21 mouse cellular contexts compared by ENCODE assay signal in the genomic region with DNA sequence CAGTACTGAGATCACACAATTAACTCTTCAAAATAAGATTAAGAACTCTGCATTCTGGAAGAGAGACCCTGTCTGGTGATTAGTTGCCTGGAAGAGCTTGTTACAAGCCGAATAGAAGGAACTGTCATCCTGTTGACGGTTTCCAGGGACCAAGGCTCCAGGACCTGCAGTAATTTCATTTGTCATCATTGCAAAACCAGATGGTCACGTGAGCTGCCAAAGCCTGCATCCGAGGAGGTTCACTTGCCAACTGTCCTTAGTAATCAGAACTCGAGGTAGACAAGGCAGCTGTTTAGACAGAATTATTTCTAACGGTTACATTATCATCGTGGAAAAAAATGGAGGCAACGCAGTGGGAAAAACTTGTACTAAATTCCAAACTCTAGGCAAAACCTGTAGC.
DNase-seq lines count a peak whose midpoint lies in the region; TF ChIP-seq lines count a peak whose summit lies in the region.
"Had no signal": no experiment of that assay in that cellular context is flagged by ENCODE, and none has a peak within 500 bp of the region (broad histone marks: within the 10 kb centered on the region; RNA-seq: fewer than 3 reads in every experiment).

No protein-coding gene starts in this region.

- H3K9me3 ChIP-seq in heart, embryonic 10.5 days = no peaks in the 10 kb centered on the region
- H3K9me3 ChIP-seq: embryonic facial prominence, embryonic 13.5 days; heart, embryonic 12.5 days; hindbrain, embryonic 15.5 days; kidney, embryonic 15.5 days; limb, embryonic 13.5 days; lung, embryonic 15.5 days; midbrain, embryonic 12.5 days; neural tube, embryonic 12.5 days had no signal

- H3K27ac ChIP-seq in heart, embryonic 10.5 days = no peak overlapping the region
- H3K27ac ChIP-seq: embryonic facial prominence, embryonic 13.5 days; hindbrain, embryonic 15.5 days; kidney, embryonic 15.5 days; limb, embryonic 13.5 days; liver, embryonic 14.5 days; lung, embryonic 15.5 days; macrophage; midbrain, embryonic 12.5 days; neural tube, embryonic 12.5 days; stomach, postnatal 0 days had no signal

- peaks cover 21% of the 10 kb centered on the region for H3K4me1 ChIP-seq in heart, embryonic 10.5 days
- H3K4me1 ChIP-seq: hindbrain, embryonic 15.5 days; lung, embryonic 15.5 days; neural tube, embryonic 12.5 days had no signal

- TF ChIP-seq CTCF in brain, embryonic 14.5 days (IDR thresholded peaks at IDR 0.05; ENCODE audit: borderline replicate concordance, extremely low read depth, insufficient read depth, insufficient read length) = no peak

- WGBS in heart, embryonic 10.5 days = 41% methylated on average over 8 of the region's 8 CpGs

- H3K27me3 ChIP-seq in heart, embryonic 10.5 days (ENCODE audit: insufficient read depth, poor library complexity, severe bottlenecking) = no peaks in the 10 kb centered on the region
- H3K27me3 ChIP-seq: hindbrain, embryonic 15.5 days; kidney, embryonic 15.5 days; lung, embryonic 15.5 days; neural tube, embryonic 12.5 days had no signal

- no peak overlapping the region for H3K4me3 ChIP-seq in heart, embryonic 10.5 days
- H3K4me3 ChIP-seq: embryonic facial prominence, embryonic 13.5 days; heart, embryonic 12.5 days; hindbrain, embryonic 15.5 days; kidney, embryonic 15.5 days; limb, embryonic 13.5 days; lung, embryonic 15.5 days; midbrain, embryonic 12.5 days; neural tube, embryonic 12.5 days had no signal

- H3K36me3 ChIP-seq in heart, embryonic 10.5 days = no peaks in the 10 kb centered on the region
- H3K36me3 ChIP-seq: embryonic facial prominence, embryonic 13.5 days; heart, embryonic 12.5 days; hindbrain, embryonic 15.5 days; kidney, embryonic 15.5 days; limb, embryonic 13.5 days; lung, embryonic 15.5 days; midbrain, embryonic 12.5 days; neural tube, embryonic 12.5 days had no signal

- peak; percentile 37 for DNase-seq in embryo, embryonic 10 days (ENCODE audit: low spot score)
- no peak for DNase-seq in embryo, embryonic 9.5 days (ENCODE audit: extremely low spot score)
- peak; percentile 20 to 22 for DNase-seq in heart, postnatal 10 days
- no peak for DNase-seq in heart, embryonic 10.5 days (ENCODE audit: low spot score)
- peak; percentile 64 for DNase-seq in brain, embryonic 14.5 days (ENCODE audit: low read depth)
- no peak for DNase-seq in kidney, postnatal 14 days
- DNase-seq in kidney, postnatal 10 days = no peak
- DNase-seq: B cell, adult 2 months; cerebellum, postnatal 25 days; right cerebral cortex, postnatal 4 days had no signal

- TF ChIP-seq POLR2A in brain, embryonic 14.5 days (IDR thresholded peaks at IDR 0.05; ENCODE audit: borderline replicate concordance, extremely low read depth, insufficient read depth, insufficient read length, poor library complexity, severe bottlenecking) = no peak

- intact Hi-C loops in heart, postnatal 10 days (cut with DNase I) = no loop called here

Comparison
In these comparisons a context has a peak if more than half of its experiments do, and no peak if none do; other contexts are left out.
1. DNase-seq: peak in embryo, embryonic 10 days (single experiment), heart, postnatal 10 days (2 of 2) and brain, embryonic 14.5 days (single experiment); none in embryo, embryonic 9.5 days (single experiment), heart, embryonic 10.5 days (single experiment), kidney, postnatal 14 days (single experiment) and kidney, postnatal 10 days (single experiment).